Mouse (Mus musculus) liver, embryonic 14.5 days (tissue): ENCODE measurements around the gene G6pc2. TPM values are rescaled to one million over a fixed set of nuclear protein-coding genes. Genes with fewer than 3 reads are reported as not detected.
A peak's percentile ranks its signal among the peaks of the same experiment; 100 is the strongest.

Source experiments
- ATAC-seq: fragments of 200-750 bp; cut with Nextera tagmentation; 2 replicates; pipeline ENCODE4 v1.8.0; 2017; ENCODE audit warnings: moderate number of reproducible peaks, mild to moderate bottlenecking, moderate library complexity; ENCODE audit not compliant: insufficient read depth
- DNase-seq, 3 experiments: peaks; one replicate each; pipeline ENCODE4 v3.0.0-alpha.2; 2012 to 2013; ENCODE audit warnings: low read depth in 3 of 3, low spot score in 3 of 3
- H3K27ac ChIP-seq: fragments of 300-500 bp; sonication (generic); 2 replicates; pipeline ENCODE4 v1.5.1; 2014; ENCODE audit warnings: moderate library complexity, mild to moderate bottlenecking, control low read depth, inconsistent platforms
- H3K27me3 ChIP-seq: fragments of 300-500 bp; sonication (generic); 2 replicates; pipeline ENCODE4 v1.6.1; 2014; ENCODE audit warnings: mild to moderate bottlenecking, low read length, moderate library complexity; ENCODE audit not compliant: control insufficient read depth, insufficient read depth
- H3K36me3 ChIP-seq: fragments of 300-500 bp; sonication (generic); replicated peaks from 2 replicates; pipeline ENCODE4 v1.6.1; 2014; ENCODE audit warnings: low read depth; ENCODE audit not compliant: control insufficient read depth, insufficient read depth
- H3K4me1 ChIP-seq, 2 experiments: fragments of 200-500 bp in 1 of 2; fragments of 300-500 bp in 1 of 2; sonication (generic) in 1 of 2; replicated peaks; 2 replicates each; pipeline ENCODE4 v1.6.1; 2012 to 2014; ENCODE audit warnings: antibody characterized with exemption in 1 of 2, inconsistent platforms in 1 of 2, low read length in 1 of 2; ENCODE audit not compliant: control insufficient read depth in 2 of 2, insufficient read depth in 2 of 2
- H3K4me2 ChIP-seq: fragments of 300-500 bp; sonication (generic); 2 replicates; pipeline ENCODE4 v1.6.1; 2014; ENCODE audit warnings: low read depth, mild to moderate bottlenecking, control low read depth, moderate library complexity
- H3K4me3 ChIP-seq, 2 experiments: fragments of 200-500 bp in 1 of 2; fragments of 300-500 bp in 1 of 2; sonication (generic) in 1 of 2; 2 replicates each; pipeline ENCODE4 v1.5.1; 2012 to 2014; ENCODE audit warnings: low read depth in 2 of 2, low read length in 2 of 2, mild to moderate bottlenecking in 2 of 2, control low read depth in 1 of 2, inconsistent platforms in 1 of 2, moderate library complexity in 1 of 2; ENCODE audit not compliant: insufficient read depth in 1 of 2
- H3K9ac ChIP-seq: fragments of 300-500 bp; sonication (generic); replicated peaks from 2 replicates; pipeline ENCODE4 v1.6.1; 2014; ENCODE audit warnings: mild to moderate bottlenecking, control low read depth, moderate library complexity
- H3K9me3 ChIP-seq: fragments of 300-500 bp; sonication (generic); 2 replicates; pipeline ENCODE4 v1.6.1; 2016; ENCODE audit warnings: low read length, mixed read lengths; ENCODE audit not compliant: control insufficient read depth
- CTCF ChIP-seq: IDR thresholded peaks from 2 replicates; pipeline ENCODE4 v1.5.1; 2016; ENCODE audit warnings: antibody characterized with exemption, low read depth, control low read depth
- EP300 ChIP-seq: IDR thresholded peaks from 2 replicates; pipeline ENCODE4 v1.6.1; 2016; ENCODE audit warnings: antibody characterized with exemption, low read depth
- WGBS: fragments of 180-500 bp; shearing (Covaris S2); extraction: QIAGEN DNeasy Blood & Tissue Kit; methylation state at CpG from one replicate; pipeline ENCODE4 v1.1.7; 2014; ENCODE audit not compliant: insufficient replicate concordance; 5-methylcytosine and 5-hydroxymethylcytosine counted together
- polyA plus RNA-seq, 2 experiments: library from polyadenylated mRNA; depleted of rRNA in 1 of 2; stranded (reverse) in 1 of 2; unstranded in 1 of 2; fragments of >200 nt; fragmentation: Nextera tagmentation in 1 of 2; extraction: Ambion mirVana in 1 of 2; gene quantifications; 2 replicates each; pipeline versions ENCODE4 v1.2.1 to v1.2.3; 2012 to 2014

Gene G6pc2
- polyA plus RNA-seq, 2 experiments = not detected

- DNase-seq = no peak
- H3K27me3 ChIP-seq = no peaks in the 10 kb centered on the region
- WGBS = 69% methylated on average over 6 of the region's 6 CpGs
Observed at GRCm38 (mm10) chr2:69188732-69189131, 22.1 kb upstream of the G6pc2 start.

GRCm38 (mm10) chr2:69189222-69189621 is 21.7 kb upstream of the G6pc2 start:
- Histone ChIP-seq H3K9me3 (no peaks in the 10 kb centered on the region), H3K4me3 (no peak overlapping the region), H3K9ac (no peak overlapping the region), H3K4me2 (no peak overlapping the region), H3K36me3 (peaks cover 21% of the 10 kb centered on the region), H3K4me1 (peaks cover 0 to 6% of the 10 kb centered on the region in 2 experiments; a peak in 1 of 4 replicates), H3K27ac (no peak overlapping the region), H3K27me3 (no peaks in the 10 kb centered on the region)
- DNase-seq (no peak), ATAC-seq (no peak)
- TF ChIP-seq EP300 (no peak), CTCF (no peak)
- WGBS = 46% methylated on average over 4 of the region's 4 CpGs

More at GRCm38 (mm10) chr2:69188732-69189131, 22.1 kb upstream of the G6pc2 start:
- Histone ChIP-seq H3K27ac (no peak overlapping the region), H3K4me2 (no peak overlapping the region), H3K9me3 (no peaks in the 10 kb centered on the region), H3K9ac (no peak overlapping the region), H3K4me1 (peaks cover 0 to 6% of the 10 kb centered on the region in 2 experiments; a peak in 1 of 4 replicates), H3K36me3 (peaks cover 16% of the 10 kb centered on the region), H3K4me3 (no peak overlapping the region)
- no peak for ATAC-seq
- no peak for TF ChIP-seq CTCF
- TF ChIP-seq EP300 = no peak

GRCm38 (mm10) chr2:69191059-69191458 is 19.8 kb upstream of the G6pc2 start:
- ATAC-seq = no peak

GRCm38 (mm10) chr2:69193555-69193954 is 17.3 kb upstream of the G6pc2 start:
- no peaks in the 10 kb centered on the region for H3K9me3 ChIP-seq
- DNase-seq (no peak), ATAC-seq (no peak)
- H3K9ac ChIP-seq = no peak overlapping the region
- peaks cover 56% of the 10 kb centered on the region for H3K36me3 ChIP-seq
- H3K4me1 ChIP-seq = peaks cover 0 to 6% of the 10 kb centered on the region in 2 experiments; a peak in 1 of 4 replicates
- no peak overlapping the region for H3K4me3 ChIP-seq
- no peak for TF ChIP-seq CTCF
- TF ChIP-seq EP300 = no peak
- H3K27ac ChIP-seq = no peak overlapping the region
- H3K27me3 ChIP-seq = no peaks in the 10 kb centered on the region
- H3K4me2 ChIP-seq = no peak overlapping the region
- 65% methylated on average over 5 of the region's 5 CpGs for whole genome bisulfite sequencing

More at GRCm38 (mm10) chr2:69191059-69191458, 19.8 kb upstream of the G6pc2 start:
- H3K9me3 ChIP-seq = no peaks in the 10 kb centered on the region
- WGBS = 53% methylated on average over 5 of the region's 5 CpGs
- H3K4me3 ChIP-seq = no peak overlapping the region
- peaks cover 0 to 6% of the 10 kb centered on the region in 2 experiments; a peak in 1 of 4 replicates for H3K4me1 ChIP-seq
- H3K4me2 ChIP-seq = no peak overlapping the region
- no peak for TF ChIP-seq EP300
- no peak for TF ChIP-seq CTCF
- DNase-seq = no peak
- H3K9ac ChIP-seq = no peak overlapping the region
- no peaks in the 10 kb centered on the region for H3K27me3 ChIP-seq
- H3K27ac ChIP-seq = no peak overlapping the region
- H3K36me3 ChIP-seq = peaks cover 38% of the 10 kb centered on the region

- ATAC-seq (no peak), DNase-seq (peak in 2 of 3 experiments; percentile 9 to 20)
- H3K27me3 ChIP-seq = no peaks in the 10 kb centered on the region
- H3K9me3 ChIP-seq = no peaks in the 10 kb centered on the region
- peak overlapping the region; percentile 26 for H3K27ac ChIP-seq
- peak overlapping the region; percentile 74 for H3K9ac ChIP-seq
- H3K4me3 ChIP-seq = peak overlapping the region; percentile 78 to 89
- peak overlapping the region; percentile 77 for H3K4me2 ChIP-seq
- TF ChIP-seq EP300 (no peak), CTCF (no peak)
- H3K4me1 ChIP-seq = peaks cover 5 to 7% of the 10 kb centered on the region in 2 experiments
- WGBS = 11% methylated on average over 6 of the region's 6 CpGs
- H3K36me3 ChIP-seq = peaks cover 28% of the 10 kb centered on the region
Observed at GRCm38 (mm10) chr2:69205185-69205584, 5.7 kb upstream of the G6pc2 start.
